Mouse (Mus musculus) inflammation-experienced regulatory T-cells, adult 6 months (primary cell): ENCODE results near the gene Gm7579. TPM values are rescaled to one million over a fixed set of nuclear protein-coding genes. Genes with fewer than 3 reads are reported as not detected.

Experiments used
- polyA plus RNA-seq, 3 experiments: library from polyadenylated mRNA; unstranded; fragments of 100-300 nt; shearing (Covaris generic); gene quantifications; one replicate each; pipeline ENCODE4 v1.2.1; 2017

Gene Gm7579
- polyA plus RNA-seq, 3 experiments from 2014 or later: not detected

Other genes with a start within 250 kb of the Gm7579 start
- 10 to 100 TPM; 61.4 to 67.5 (median 65.3) TPM for gene Mob2, start 150.8 kb upstream of the Gm7579 start, polyA plus RNA-seq
- not detected for gene Dusp8, start 116.0 kb upstream of the Gm7579 start, polyA plus RNA-seq
- not detected for gene Gm45618, start 91.1 kb upstream of the Gm7579 start, polyA plus RNA-seq
- gene Gm39115, start 75.8 kb upstream of the Gm7579 start, polyA plus RNA-seq: not detected
- not detected for gene Gm45337, start 67.3 kb upstream of the Gm7579 start, polyA plus RNA-seq
- not detected for gene Gm29735, start 54.7 kb upstream of the Gm7579 start, polyA plus RNA-seq
- not detected for gene Gm4553, start 46.1 kb upstream of the Gm7579 start, polyA plus RNA-seq
- gene Krtap5-2, start 35.9 kb upstream of the Gm7579 start, polyA plus RNA-seq: not detected
- not detected for gene Gm10153, start 21.5 kb upstream of the Gm7579 start, polyA plus RNA-seq
- not detected for gene Krtap5-3, start 10.5 kb upstream of the Gm7579 start, polyA plus RNA-seq
- not detected for gene Krtap5-5, start 18.1 kb downstream of the Gm7579 start, polyA plus RNA-seq
- not detected for gene Gm40460, start 29.2 kb downstream of the Gm7579 start, polyA plus RNA-seq
- not detected for gene Gm2431, start 46.5 kb downstream of the Gm7579 start, polyA plus RNA-seq
- gene Gm4559, start 62.5 kb downstream of the Gm7579 start, polyA plus RNA-seq: not detected
- not detected for gene Krtap5-1, start 85.3 kb downstream of the Gm7579 start, polyA plus RNA-seq
- gene Krtap5-4, start 91.7 kb downstream of the Gm7579 start, polyA plus RNA-seq: not detected
- 1 to 10 TPM; 1.6 to 4.5 (median 1.9) TPM for gene Ifitm10, start 161.9 kb downstream of the Gm7579 start, polyA plus RNA-seq
- gene Gm49369, start 170.8 kb downstream of the Gm7579 start, polyA plus RNA-seq: 1 to 10 TPM in 1 of 3 experiments, under 1 TPM in 1, not detected in 1; 0.63 to 1.9 TPM
- 100 to 1,000 TPM; 259 to 561 (median 285) TPM for gene Ctsd, start 176.2 kb downstream of the Gm7579 start, polyA plus RNA-seq
- gene Syt8, start 223.0 kb downstream of the Gm7579 start, polyA plus RNA-seq: not detected
- not detected for gene Tnni2, start 229.9 kb downstream of the Gm7579 start, polyA plus RNA-seq
- 1,000 to 10,000 TPM; 1,183 to 1,943 (median 1,210) TPM for gene Lsp1, start 248.9 kb downstream of the Gm7579 start, polyA plus RNA-seq